Mouse (Mus musculus) limb, embryonic 14.5 days (tissue): ENCODE data around the gene Smg6. TPM values are rescaled to one million over a fixed set of nuclear protein-coding genes. Genes with fewer than 3 reads are reported as not detected.
A peak's percentile ranks its signal among the peaks of the same experiment; 100 is the strongest.

Source experiments
- ATAC-seq: fragments of 200-750 bp; cut with Nextera tagmentation; 2 replicates; pipeline ENCODE4 v1.8.0; 2017; ENCODE audit warnings: low read depth, moderate number of reproducible peaks, moderate TSS enrichment; ENCODE audit not compliant: low FRiP score
- DNase-seq: peaks from one replicate; pipeline ENCODE4 v3.0.0-alpha.2; 2015; ENCODE audit warnings: low spot score
- H3K27ac ChIP-seq: fragments of 300-500 bp; sonication (generic); replicated peaks from 2 replicates; pipeline ENCODE4 v1.5.1; 2014; ENCODE audit warnings: low read depth, mild to moderate bottlenecking, low read length, moderate library complexity, mixed read lengths
- H3K27me3 ChIP-seq: fragments of 300-500 bp; sonication (generic); 2 replicates; pipeline ENCODE4 v1.6.1; 2014; ENCODE audit warnings: low read length, mixed read lengths; ENCODE audit not compliant: control insufficient read depth, insufficient read depth
- H3K36me3 ChIP-seq: fragments of 300-500 bp; sonication (generic); 2 replicates; pipeline ENCODE4 v1.6.1; 2014; ENCODE audit warnings: mild to moderate bottlenecking, low read length, moderate library complexity, mixed read lengths; ENCODE audit not compliant: control insufficient read depth, insufficient read depth
- H3K4me1 ChIP-seq: fragments of 300-500 bp; sonication (generic); 2 replicates; pipeline ENCODE4 v1.6.1; 2014; ENCODE audit warnings: antibody characterized with exemption, low read length, mixed read lengths; ENCODE audit not compliant: control insufficient read depth, insufficient read depth
- H3K4me2 ChIP-seq: fragments of 300-500 bp; sonication (generic); replicated peaks from 2 replicates; pipeline ENCODE4 v1.6.1; 2014; ENCODE audit warnings: low read depth, mild to moderate bottlenecking, low read length, moderate library complexity; ENCODE audit not compliant: severe bottlenecking
- H3K4me3 ChIP-seq: fragments of 300-500 bp; sonication (generic); replicated peaks from 2 replicates; pipeline ENCODE4 v1.5.1; 2014; ENCODE audit warnings: low read length
- H3K9ac ChIP-seq: fragments of 300-500 bp; sonication (generic); 2 replicates; pipeline ENCODE4 v1.6.1; 2014; ENCODE audit warnings: mild to moderate bottlenecking, low read depth, low read length, moderate library complexity; ENCODE audit not compliant: severe bottlenecking
- H3K9me3 ChIP-seq: fragments of 300-500 bp; sonication (generic); 2 replicates; pipeline ENCODE4 v1.6.1; 2016; ENCODE audit warnings: low read length; ENCODE audit not compliant: control insufficient read depth
- POLR2A ChIP-seq: fragments of 200-500 bp; IDR thresholded peaks from 2 replicates; pipeline ENCODE4 v1.8.0; 2012; ENCODE audit warnings: inconsistent platforms, mild to moderate bottlenecking, moderate library complexity, borderline replicate concordance; ENCODE audit not compliant: insufficient read depth, insufficient read length; ENCODE audit errors: extremely low read depth
- WGBS: fragments of 180-500 bp; shearing (Covaris S2); extraction: QIAGEN DNeasy Blood & Tissue Kit; methylation state at CpG from one replicate; pipeline ENCODE4 v1.1.7; 2014; 5-methylcytosine and 5-hydroxymethylcytosine counted together
- polyA plus RNA-seq, 2 experiments: library from polyadenylated mRNA; depleted of rRNA in 1 of 2; stranded (reverse) in 1 of 2; unstranded in 1 of 2; fragments of >200 nt; fragmentation: Nextera tagmentation in 1 of 2; extraction: Ambion mirVana in 1 of 2; gene quantifications; 2 replicates each; pipeline versions ENCODE4 v1.2.1 to v1.2.3; 2012 to 2014

Smg6 gene
- polyA plus RNA-seq, 2 experiments: 16.0 to 36.5 TPM

GRCm38 (mm10) chr11:75053020-75053419 is 127.4 kb downstream of the Smg6 start:
- 66% methylated on average over 2 of the region's 2 CpGs for WGBS
- H3K27ac ChIP-seq: peak overlapping the region; percentile 81

DNA sequence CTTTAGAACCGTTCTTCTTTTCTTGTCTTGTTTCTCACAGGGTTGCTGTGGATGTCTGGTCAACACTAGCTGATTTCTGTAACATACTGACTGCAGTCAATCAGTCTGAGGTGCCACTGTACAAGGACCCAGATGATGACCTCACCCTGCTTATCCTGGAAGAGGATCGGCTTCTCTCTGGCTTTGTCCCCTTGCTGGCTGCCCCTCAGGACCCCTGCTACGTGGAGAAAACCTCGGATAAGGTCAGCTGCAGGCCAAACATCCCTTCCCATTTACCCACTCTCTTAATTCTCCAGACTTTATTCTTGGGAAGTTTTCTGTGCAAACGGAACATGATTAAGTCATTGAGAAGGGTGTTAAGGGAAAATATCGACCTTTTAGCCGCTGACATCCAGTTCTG is 128.1 kb downstream of the Smg6 start:
- WGBS: 22% methylated on average over 7 of the region's 7 CpGs
- Histone ChIP-seq H3K27ac (peak overlapping the region; percentile 81), H3K27me3 (no peaks in the 10 kb centered on the region), H3K9ac (no peak overlapping the region), H3K36me3 (no peaks in the 10 kb centered on the region), H3K4me2 (0 out of 2 replicates have a peak overlapping the region, but pooled peaks have one; percentile 10), H3K9me3 (no peaks in the 10 kb centered on the region), H3K4me3 (no peak overlapping the region), H3K4me1 (peaks cover 60% of the 10 kb centered on the region)
- ATAC-seq (no peak), DNase-seq (no peak)
- TF ChIP-seq POLR2A: no peak

More at GRCm38 (mm10) chr11:75053020-75053419, 127.4 kb downstream of the Smg6 start:
- no peak overlapping the region for H3K9ac ChIP-seq
- no peak overlapping the region for H3K4me2 ChIP-seq
- H3K36me3 ChIP-seq: no peaks in the 10 kb centered on the region
- H3K4me1 ChIP-seq: peaks cover 67% of the 10 kb centered on the region
- H3K4me3 ChIP-seq: no peak overlapping the region
- no peaks in the 10 kb centered on the region for H3K27me3 ChIP-seq
- H3K9me3 ChIP-seq: no peaks in the 10 kb centered on the region
- no peak for TF ChIP-seq POLR2A
- DNase-seq: no peak
- no peak for ATAC-seq

- Histone ChIP-seq H3K9ac (no peak overlapping the region), H3K27ac (peak overlapping the region; percentile 81), H3K4me2 (0 out of 2 replicates have a peak overlapping the region, but pooled peaks have one; percentile 10), H3K4me1 (peaks cover 54% of the 10 kb centered on the region), H3K4me3 (no peak overlapping the region), H3K9me3 (no peaks in the 10 kb centered on the region), H3K36me3 (no peaks in the 10 kb centered on the region), H3K27me3 (no peaks in the 10 kb centered on the region)
- WGBS: 17% methylated on average over 5 of the region's 5 CpGs
- TF ChIP-seq POLR2A: no peak
- ATAC-seq (peak; percentile 87), DNase-seq (peak; percentile 86)
These were observed 128.7 kb downstream of the Smg6 start for GRCm38 (mm10) chr11:75054184-75054877.

DNA sequence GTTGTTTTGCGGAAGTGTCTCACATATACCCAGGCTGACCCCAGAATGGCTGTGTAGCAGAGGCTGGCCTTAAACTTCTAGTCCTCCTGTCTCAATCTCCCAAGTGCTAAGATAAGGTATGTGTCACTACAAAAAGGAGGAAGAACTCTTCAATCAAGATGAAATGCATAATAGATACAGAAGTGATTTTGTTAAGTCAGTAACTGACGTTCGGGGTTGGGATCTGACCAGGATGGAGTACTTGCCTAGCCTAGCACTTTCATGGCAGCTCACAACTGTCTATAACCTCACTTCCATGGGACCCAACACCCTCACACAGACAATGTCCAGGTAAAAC is 129.2 kb downstream of the Smg6 start:
- Histone ChIP-seq H3K4me1 (peaks cover 49% of the 10 kb centered on the region), H3K36me3 (no peaks in the 10 kb centered on the region), H3K27me3 (no peaks in the 10 kb centered on the region), H3K27ac (peak overlapping the region; percentile 81), H3K9me3 (no peaks in the 10 kb centered on the region), H3K4me2 (no peak overlapping the region), H3K9ac (no peak overlapping the region), H3K4me3 (no peak overlapping the region)
- DNase-seq (no peak), ATAC-seq (no peak)
- TF ChIP-seq POLR2A: no peak
- 77% methylated on average over 3 of the region's 3 CpGs for WGBS

DNA sequence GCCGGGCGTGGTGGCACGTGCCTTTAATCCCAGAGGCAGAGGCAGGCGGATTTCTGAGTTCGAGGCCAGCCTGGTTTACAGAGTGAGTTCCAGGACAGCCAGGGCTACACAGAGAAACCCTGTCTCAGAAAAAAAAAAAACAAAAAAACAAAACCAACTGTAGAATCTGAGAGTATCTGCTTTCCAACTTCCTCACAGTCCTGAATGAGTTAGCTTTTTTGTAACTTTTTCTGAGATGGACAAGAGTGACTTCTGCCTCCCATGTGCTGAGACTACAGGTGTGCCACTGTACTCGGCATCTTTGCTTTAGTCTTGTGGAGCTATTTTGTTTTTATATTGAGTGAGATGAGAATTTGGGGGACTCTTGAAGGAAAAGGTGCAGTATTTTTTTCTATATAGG is 137.0 kb downstream of the Smg6 start:
- WGBS: 91% methylated on average over 6 of the region's 6 CpGs
- no peak overlapping the region for H3K27ac ChIP-seq
- no peaks in the 10 kb centered on the region for H3K4me1 ChIP-seq
- no peak overlapping the region for H3K9ac ChIP-seq
- no peak for DNase-seq
- H3K4me3 ChIP-seq: no peak overlapping the region
- no peaks in the 10 kb centered on the region for H3K27me3 ChIP-seq
- no peak for ATAC-seq
- H3K9me3 ChIP-seq: no peaks in the 10 kb centered on the region
- no peaks in the 10 kb centered on the region for H3K36me3 ChIP-seq
- no peak for TF ChIP-seq POLR2A
- no peak overlapping the region for H3K4me2 ChIP-seq
